Mouse (Mus musculus) right cerebral cortex, postnatal 4 days (tissue): ENCODE measurements at regions not wholly inside any gene's neighbourhood (a gene's known extent, or its start where the extent isn't known, plus 50 kb on each side); places are given as distances from the start of the nearest gene placed in this dataset.

Source experiments
- DNase-seq: peaks from one replicate; pipeline ENCODE4 v3.0.0-alpha.2; 2022

GRCm38 (mm10) chr13:37148627-37149026, 98.6 kb upstream of the F13a1 start:
- no peak for DNase-seq

DNA sequence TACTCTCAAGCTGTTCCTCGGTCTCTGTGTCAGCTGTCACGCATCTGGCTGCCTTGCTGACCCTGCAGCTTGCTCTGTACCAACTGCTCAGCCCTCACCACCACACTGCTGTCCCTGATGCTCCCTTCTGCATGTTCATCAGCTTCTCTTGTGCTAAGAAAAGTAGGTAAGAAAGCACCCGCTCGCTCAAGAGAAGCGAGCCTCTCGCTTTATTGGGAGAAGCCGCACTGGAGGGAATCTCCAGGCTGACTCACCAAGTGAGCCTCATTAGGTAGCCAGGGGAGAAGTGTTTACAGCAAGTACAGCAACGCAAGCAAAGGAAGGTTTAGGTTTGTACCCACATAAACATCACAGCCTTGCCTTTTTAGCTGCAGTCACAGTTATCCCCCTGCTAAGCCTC, 97.7 kb upstream of the F13a1 start:
- DNase-seq: no peak

GRCm38 (mm10) chr13:37142812-37143211, 92.8 kb upstream of the F13a1 start:
- no peak for DNase-seq

DNA sequence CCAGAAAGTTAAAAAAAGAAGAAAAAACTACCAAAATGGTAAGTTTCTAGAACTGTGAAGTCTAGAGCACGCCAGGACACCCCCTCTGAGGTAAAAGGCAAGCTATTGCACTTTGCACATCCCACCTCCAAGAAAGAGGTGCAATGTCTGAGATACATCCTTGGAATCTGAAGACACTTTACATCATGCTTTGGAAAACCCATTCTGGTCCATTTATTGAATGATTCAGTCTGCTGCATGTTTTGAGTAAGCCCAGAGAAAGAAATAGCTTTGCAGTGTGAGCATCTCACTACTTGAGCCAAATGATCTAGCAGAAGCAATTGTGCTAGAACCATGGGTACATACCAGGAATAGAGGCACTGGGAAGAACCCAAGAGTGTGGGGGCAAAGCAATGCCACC, 85.1 kb upstream of the F13a1 start:
- DNase-seq: no peak

GRCm38 (mm10) chr13:37134518-37134917, 84.5 kb upstream of the F13a1 start:
- DNase-seq: no peak

DNA sequence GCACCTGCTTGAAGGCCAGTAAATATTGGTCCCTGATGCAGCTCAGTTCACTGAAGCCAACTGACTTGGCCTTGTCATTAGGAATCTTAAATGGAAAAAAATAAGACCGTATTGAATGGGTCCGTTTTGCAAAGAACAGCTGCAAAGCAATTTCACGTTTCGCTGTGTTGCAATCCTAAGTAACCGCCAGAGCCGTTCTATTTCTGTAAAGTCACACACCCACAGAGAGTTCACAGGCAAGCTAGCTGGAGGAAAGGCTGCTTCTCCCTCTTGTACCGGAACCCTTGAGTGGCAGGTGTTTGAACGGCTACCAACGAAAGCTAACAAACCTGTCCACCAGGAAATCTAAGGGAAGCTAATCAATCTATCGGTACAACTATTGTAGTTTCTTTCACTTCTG, 80.6 kb upstream of the F13a1 start:
- no peak for DNase-seq

DNA sequence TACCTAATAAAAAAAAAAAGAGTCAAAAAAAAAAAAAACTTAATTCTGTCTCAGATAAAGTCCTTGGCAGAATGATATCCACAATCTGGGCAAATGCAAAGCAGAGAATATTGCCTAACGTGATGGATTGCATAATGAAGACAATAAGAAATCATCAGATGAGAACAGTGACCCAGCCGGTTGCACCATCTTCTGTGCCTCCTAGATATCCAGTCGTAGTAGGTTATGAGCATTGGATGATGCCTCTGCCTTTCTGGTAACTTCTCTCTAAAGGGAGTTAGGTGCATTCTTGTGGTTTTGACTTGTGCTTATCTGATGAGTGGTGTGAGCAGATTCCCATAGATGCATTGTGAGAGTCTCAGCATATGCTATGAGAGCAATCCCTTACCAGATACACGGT, 71.6 kb upstream of the F13a1 start:
- DNase-seq: no peak

DNA sequence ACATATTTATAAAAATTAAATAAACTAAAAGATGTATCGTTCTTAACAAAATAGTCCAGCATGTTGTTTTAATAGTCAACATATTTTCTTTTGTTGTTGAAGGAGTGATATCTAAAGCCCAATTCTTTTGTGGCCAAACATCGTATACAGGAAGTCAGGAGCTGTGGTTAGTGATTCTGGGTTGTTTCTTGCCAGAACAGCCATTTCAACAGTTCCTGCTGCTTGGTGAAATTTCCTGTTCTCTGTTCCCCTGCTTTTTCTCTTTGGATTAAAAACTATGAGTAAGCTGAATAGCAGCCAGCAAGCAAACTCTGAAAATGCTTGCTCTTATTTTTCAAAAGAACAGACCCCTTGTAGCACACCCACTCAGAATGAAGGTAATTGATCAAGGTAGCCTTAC, 70.2 kb upstream of the F13a1 start:
- no peak for DNase-seq

- no peak for DNase-seq
Measured at GRCm38 (mm10) chr13:37114324-37114723, 64.3 kb upstream of the F13a1 start.

DNA sequence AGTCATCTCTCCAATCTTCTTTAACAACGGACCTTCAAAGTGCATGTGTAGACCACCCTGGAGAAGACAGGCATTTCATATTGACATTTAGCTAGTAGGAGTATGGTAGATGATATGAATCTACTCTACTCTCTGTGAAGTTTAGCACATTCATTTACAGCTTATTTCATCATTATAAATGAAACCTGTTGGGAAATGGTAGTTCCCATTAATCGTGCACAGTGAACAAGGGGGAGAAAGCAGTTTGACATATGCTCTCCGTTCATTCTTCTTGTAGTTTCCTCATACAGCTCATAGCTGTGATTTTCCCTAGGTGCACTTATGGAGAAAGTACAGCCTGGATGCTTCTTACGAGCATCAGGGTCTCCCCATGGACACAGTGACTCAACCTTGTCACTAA, 61.7 kb upstream of the F13a1 start:
- DNase-seq: no peak

DNA sequence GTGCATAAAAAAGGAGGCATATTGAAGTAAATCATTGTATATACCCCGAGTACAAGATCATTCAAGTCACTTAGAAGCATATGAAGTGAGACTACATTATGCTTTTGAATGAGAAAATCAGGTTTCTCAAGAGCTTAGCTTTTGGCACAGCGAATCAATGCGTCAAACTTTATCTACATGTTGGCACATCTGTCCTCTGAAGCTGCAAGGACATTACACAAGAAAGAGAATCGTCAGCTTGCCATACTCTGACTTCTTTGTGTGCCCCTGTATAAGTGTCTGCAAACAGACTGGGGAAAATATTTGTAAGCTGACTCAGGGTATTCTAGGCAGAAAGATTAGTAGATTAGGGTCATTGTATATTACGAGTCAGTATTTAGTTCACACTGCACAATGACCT, 57.7 kb upstream of the F13a1 start:
- no peak for DNase-seq

GRCm38 (mm10) chr13:37106009-37106408, 56.0 kb upstream of the F13a1 start:
- DNase-seq: no peak

DNA sequence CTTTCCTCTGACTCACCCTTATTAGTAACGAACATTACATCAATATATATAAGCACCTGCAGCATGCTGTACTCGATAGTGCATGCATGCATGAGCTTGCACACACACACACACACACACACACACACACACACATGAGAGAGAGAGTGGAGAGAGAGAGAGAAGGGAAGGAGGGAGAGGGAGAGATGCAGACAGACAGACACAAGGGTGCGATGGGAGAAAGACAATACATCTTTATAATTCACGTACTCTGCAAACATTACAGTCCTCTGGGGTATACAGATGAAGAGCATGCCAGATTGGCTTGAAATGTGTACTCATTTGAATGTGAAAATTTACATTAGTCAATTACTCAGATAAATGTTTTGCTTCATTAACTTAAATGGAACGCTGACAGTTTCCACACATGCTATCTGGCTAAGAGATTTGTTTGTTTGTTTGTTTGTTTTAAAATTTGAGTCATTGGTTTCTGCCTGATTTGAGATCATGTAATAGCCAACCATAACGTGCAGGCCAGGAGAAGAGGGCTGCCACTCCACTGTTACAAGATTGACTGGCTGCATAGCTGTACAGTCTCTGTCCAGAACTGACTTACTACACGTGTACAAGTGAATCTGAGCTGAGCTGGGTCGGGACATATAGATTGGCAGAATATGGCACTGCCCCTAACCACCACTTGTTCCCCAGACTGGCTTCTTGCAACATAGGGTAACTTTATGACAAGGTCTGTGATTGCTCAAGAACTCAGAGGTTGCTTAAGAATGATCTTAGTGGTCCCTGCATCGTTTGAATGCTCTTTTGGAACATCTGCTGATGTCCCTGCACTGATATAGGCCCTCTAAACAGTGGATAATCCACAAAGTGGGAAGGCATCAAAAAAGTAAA, 54.6 kb upstream of the F13a1 start:
- DNase-seq: no peak

- no peak for DNase-seq
Measured at GRCm38 (mm10) chr13:37103741-37104296, 53.8 kb upstream of the F13a1 start.

DNA sequence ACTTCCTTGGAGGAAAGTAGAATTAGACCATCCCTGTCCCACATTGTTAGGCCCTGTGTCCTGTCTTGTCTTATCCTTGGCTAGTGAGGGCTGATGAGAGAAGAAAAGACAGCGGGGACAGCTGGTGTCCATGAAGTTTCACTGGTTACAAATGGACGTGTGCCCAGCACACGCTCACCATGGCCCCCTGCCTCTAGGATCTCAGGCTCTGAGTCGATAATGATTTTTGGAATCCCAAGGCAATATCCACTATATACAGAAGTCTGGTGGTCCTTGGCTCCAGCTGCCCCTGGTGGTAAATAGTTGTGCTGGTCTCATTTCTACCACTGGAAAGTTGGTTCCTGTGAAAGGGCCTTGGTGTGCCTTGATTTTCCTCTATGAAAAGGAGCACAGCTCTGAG, 51.7 kb upstream of the F13a1 start:
- DNase-seq: no peak
